Mouse (Mus musculus): ENCODE data around the gene Setd7.

DNA sequence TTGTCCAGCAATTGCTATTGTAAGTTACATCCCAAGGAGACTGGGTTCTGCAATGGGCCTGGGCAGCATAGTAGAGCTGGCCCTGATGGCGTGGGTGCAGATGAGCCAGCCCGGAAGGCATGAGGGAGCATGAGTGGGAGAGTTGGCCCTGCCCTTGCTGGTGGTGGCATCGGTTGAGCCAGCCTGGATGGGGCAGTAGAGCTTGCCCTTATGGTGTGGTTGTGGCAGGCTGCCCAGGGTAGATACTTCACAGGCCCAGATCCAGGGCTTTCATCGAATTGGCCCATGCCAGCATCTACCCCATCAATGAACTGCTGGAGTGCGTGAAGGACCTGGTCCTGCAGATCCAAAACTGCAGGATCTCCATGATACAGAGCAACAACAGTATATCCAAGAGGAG, 48.7 kb downstream of the Setd7 start:
- no peak for TF ChIP-seq CTCF (conservative IDR thresholded peaks at IDR 0.05; ENCODE audit: insufficient read depth, insufficient read length, low read depth, low read length)
- TF ChIP-seq POLR2A (IDR thresholded peaks at IDR 0.05; ENCODE audit: low read depth, low read length) = no peak

Data from kidney, adult 2 months (tissue).